Mouse (Mus musculus) ES-Bruce4 (cell line): ENCODE measurements around the gene Selenon.

Experiments used
- CTCF ChIP-seq: IDR thresholded peaks from one replicate; pipeline ENCODE4 v1.8.1; 2011; ENCODE audit warnings: low read depth, low read length
- EP300 ChIP-seq: IDR thresholded peaks from 2 replicates; pipeline ENCODE4 v1.6.1; 2011; ENCODE audit warnings: low read depth, low read length; ENCODE audit not compliant: insufficient read depth
- POLR2A ChIP-seq: IDR thresholded peaks from one replicate; pipeline ENCODE4 v1.8.1; 2011; ENCODE audit warnings: low read length; ENCODE audit not compliant: insufficient read depth

DNA sequence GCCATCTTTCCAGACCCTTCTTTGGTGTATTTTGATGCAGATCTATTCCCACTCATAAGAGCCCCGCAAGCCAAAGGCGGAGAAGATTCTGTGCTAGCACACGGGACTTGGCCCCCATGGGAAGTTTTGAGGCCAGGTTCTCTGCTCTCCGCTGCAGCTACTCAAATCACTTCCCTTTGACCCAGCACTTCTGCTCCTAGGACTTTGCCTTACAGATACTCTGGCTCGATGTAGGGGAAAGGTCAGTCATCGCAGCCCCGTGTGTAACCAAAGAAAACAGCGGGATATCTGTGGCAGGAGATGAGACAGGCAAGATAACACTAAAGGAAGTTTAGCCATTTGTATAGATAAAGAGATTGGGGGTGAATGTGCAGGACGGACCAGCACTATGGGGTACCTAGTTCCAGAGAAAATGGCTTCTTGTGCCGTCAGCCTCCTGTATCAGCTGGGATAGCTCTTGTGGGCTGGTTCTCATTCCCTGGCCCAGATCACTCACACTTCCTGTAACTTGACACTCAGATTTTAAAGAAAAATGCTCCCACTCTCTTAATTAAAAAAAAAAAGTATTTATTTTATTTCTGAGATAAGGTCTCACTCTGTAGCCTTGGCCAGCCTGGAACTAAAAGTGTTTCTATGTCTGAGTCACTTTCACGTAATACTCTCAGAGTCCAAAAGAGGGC, 61.8 kb downstream of the Selenon start:
- TF ChIP-seq CTCF = no peak
- no peak for TF ChIP-seq EP300
- no peak for TF ChIP-seq POLR2A
